Mouse (Mus musculus): ENCODE measurements around the gene Myrfl. TPM values are rescaled to one million over a fixed set of nuclear protein-coding genes. Genes with fewer than 3 reads are reported as not detected.

The Myrfl gene
- total RNA-seq, 4 experiments from 2014 or later = 0.14 to 0.30 (median 0.25) TPM; not detected in 1

GRCm38 (mm10) chr10:116815311-116816060 is 81.2 kb downstream of the Myrfl start:
- DNase-seq = no peak

- no peak for DNase-seq
These were observed 83.6 kb downstream of the Myrfl start for GRCm38 (mm10) chr10:116813150-116813549.

GRCm38 (mm10) chr10:116810738-116811137 is 86.0 kb downstream of the Myrfl start:
- no peak for DNase-seq

- no peak for DNase-seq
These were observed 87.3 kb downstream of the Myrfl start for GRCm38 (mm10) chr10:116809383-116809782.

- no peak for DNase-seq
These were observed 88.0 kb downstream of the Myrfl start for GRCm38 (mm10) chr10:116808556-116809353.

- no peak for DNase-seq
These were observed 94.4 kb downstream of the Myrfl start for GRCm38 (mm10) chr10:116802178-116802794.

GRCm38 (mm10) chr10:116801281-116801680 is 95.4 kb downstream of the Myrfl start:
- no peak for DNase-seq

- no peak for DNase-seq
These were observed 100.7 kb downstream of the Myrfl start for GRCm38 (mm10) chr10:116796066-116796465.

GRCm38 (mm10) chr10:116789096-116789495 is 107.6 kb downstream of the Myrfl start:
- DNase-seq = no peak

- DNase-seq = no peak
These were observed 108.3 kb downstream of the Myrfl start for GRCm38 (mm10) chr10:116788431-116788830.

GRCm38 (mm10) chr10:116784098-116784497 is 112.6 kb downstream of the Myrfl start:
- no peak for DNase-seq

- DNase-seq = no peak
These were observed 113.7 kb downstream of the Myrfl start for GRCm38 (mm10) chr10:116783020-116783419.

- no peak for DNase-seq
These were observed 118.8 kb downstream of the Myrfl start for GRCm38 (mm10) chr10:116777947-116778346.

GRCm38 (mm10) chr10:116776846-116777245 is 119.9 kb downstream of the Myrfl start:
- DNase-seq = no peak

- no peak for DNase-seq
These were observed 122.6 kb downstream of the Myrfl start for GRCm38 (mm10) chr10:116773846-116774750.

- peak; percentile 21 for DNase-seq
These were observed 125.3 kb downstream of the Myrfl start for GRCm38 (mm10) chr10:116771215-116771935.

GRCm38 (mm10) chr10:116768642-116769041 is 128.1 kb downstream of the Myrfl start:
- no peak for DNase-seq

GRCm38 (mm10) chr10:116766525-116766924 is 130.2 kb downstream of the Myrfl start:
- DNase-seq = no peak

GRCm38 (mm10) chr10:116761476-116762068 is 135.1 kb downstream of the Myrfl start:
- no peak for DNase-seq

GRCm38 (mm10) chr10:116760561-116760960 is 136.2 kb downstream of the Myrfl start:
- no peak for DNase-seq

- DNase-seq = no peak
These were observed 136.9 kb downstream of the Myrfl start for GRCm38 (mm10) chr10:116759816-116760215.

Data from adrenal gland, adult 8-10 months (tissue).